Mouse (Mus musculus) heart, embryonic 16.5 days (tissue): ENCODE data around the gene Gm45785. TPM values are rescaled to one million over a fixed set of nuclear protein-coding genes. Genes with fewer than 3 reads are reported as not detected.
A peak's percentile ranks its signal among the peaks of the same experiment; 100 is the strongest.

Experiments used
- ATAC-seq: fragments of 200-750 bp; cut with Nextera tagmentation; replicated peaks from 2 replicates; pipeline ENCODE4 v1.8.0; 2017; ENCODE audit warnings: moderate number of reproducible peaks; ENCODE audit not compliant: insufficient read depth, low FRiP score; ENCODE audit errors: extremely low read depth
- H3K27ac ChIP-seq: fragments of 300-500 bp; sonication (generic); 2 replicates; pipeline ENCODE4 v1.5.1; 2014; ENCODE audit warnings: mild to moderate bottlenecking, low read length, control low read depth, moderate library complexity
- H3K27me3 ChIP-seq: fragments of 300-500 bp; sonication (generic); 2 replicates; pipeline ENCODE4 v1.6.1; 2014; ENCODE audit warnings: low read length, mixed read lengths; ENCODE audit not compliant: control insufficient read depth, insufficient read depth
- H3K36me3 ChIP-seq: fragments of 300-500 bp; sonication (generic); 2 replicates; pipeline ENCODE4 v1.6.1; 2014; ENCODE audit not compliant: control insufficient read depth, insufficient read depth
- H3K4me1 ChIP-seq: fragments of 300-500 bp; sonication (generic); 2 replicates; pipeline ENCODE4 v1.6.1; 2014; ENCODE audit warnings: low read length, mixed read lengths; ENCODE audit not compliant: control insufficient read depth, insufficient read depth
- H3K4me2 ChIP-seq: fragments of 300-500 bp; sonication (generic); 2 replicates; pipeline ENCODE4 v1.6.1; 2014; ENCODE audit warnings: low read depth, mild to moderate bottlenecking, control low read depth, low read length
- H3K4me3 ChIP-seq: fragments of 300-500 bp; sonication (generic); 2 replicates; pipeline ENCODE4 v1.5.1; 2014; ENCODE audit warnings: mild to moderate bottlenecking, control low read depth, low read length
- H3K9ac ChIP-seq: fragments of 300-500 bp; sonication (generic); 2 replicates; pipeline ENCODE4 v1.6.1; 2014; ENCODE audit warnings: low read length, control low read depth
- H3K9me3 ChIP-seq: fragments of 300-500 bp; sonication (generic); replicated peaks from 2 replicates; pipeline ENCODE4 v1.6.1; 2016; ENCODE audit warnings: low read length; ENCODE audit not compliant: control insufficient read depth
- WGBS: fragments of 180-500 bp; shearing (Covaris S2); extraction: QIAGEN DNeasy Blood & Tissue Kit; methylation state at CpG from one replicate; pipeline ENCODE4 v1.1.7; 2014; 5-methylcytosine and 5-hydroxymethylcytosine counted together
- polyA plus RNA-seq: library from polyadenylated mRNA; unstranded; fragments of >200 nt; fragmentation: Nextera tagmentation; extraction: Ambion mirVana; gene quantifications from 2 replicates; pipeline ENCODE4 v1.2.1, GENCODE M21; 2015

Gm45785 gene
- polyA plus RNA-seq, 1 experiment from 2014 or later, result not detected

DNA sequence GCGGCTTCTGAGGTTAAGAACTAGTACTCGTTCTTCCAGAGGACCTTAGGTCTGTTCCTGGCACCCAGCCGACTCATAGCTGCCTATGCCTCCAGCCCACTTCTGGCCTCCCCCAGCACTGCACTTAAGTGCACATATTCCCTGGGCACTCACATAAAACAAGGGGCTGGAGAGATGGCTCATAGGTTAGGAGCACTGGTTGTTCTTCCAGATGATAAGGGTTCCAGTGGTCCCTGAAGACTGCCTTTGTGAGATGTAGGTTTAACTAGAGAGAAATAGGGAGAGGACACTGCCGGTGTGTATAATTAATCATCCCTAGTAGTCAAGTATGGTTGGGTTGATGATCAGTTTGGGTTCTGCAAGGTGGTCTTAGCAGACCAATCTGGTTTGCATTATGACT lies 33.4 kb downstream of the Gm45785 start:
- Histone ChIP-seq H3K4me3 (no peak overlapping the region), H3K4me2 (no peak overlapping the region), H3K9me3 (no peaks in the 10 kb centered on the region; the same call in 1 of the 2 replicates), H3K27ac (no peak overlapping the region), H3K36me3 (no peaks in the 10 kb centered on the region), H3K9ac (no peak overlapping the region), H3K27me3 (no peaks in the 10 kb centered on the region), H3K4me1 (no peaks in the 10 kb centered on the region)
- WGBS, result 82% methylated on average over 4 of the region's 4 CpGs
- no peak for ATAC-seq

- H3K27ac ChIP-seq, result no peak within 1 kb of the TSS
- H3K4me3 ChIP-seq, result peak within 1 kb of the TSS; percentile 50
- no peaks in the 10 kb centered on the region for H3K27me3 ChIP-seq
- 3% methylated on average over 21 of the region's 21 CpGs for WGBS
- no peaks in the 10 kb centered on the region for H3K36me3 ChIP-seq
- H3K4me2 ChIP-seq, result peak within 1 kb of the TSS; percentile 82
- H3K4me1 ChIP-seq, result no peaks in the 10 kb centered on the region
- ATAC-seq, result no peak
- H3K9me3 ChIP-seq, result no peaks in the 10 kb centered on the region; the same call in 1 of the 2 replicates
- peak within 1 kb of the TSS; percentile 64 for H3K9ac ChIP-seq
Measured at GRCm38 (mm10) chr7:140821653-140822329, 34.3 kb downstream of the Gm45785 start, which contains the start of gene Zfp941. Zfp941 (minus strand) TSS chr7:140822178.

DNA sequence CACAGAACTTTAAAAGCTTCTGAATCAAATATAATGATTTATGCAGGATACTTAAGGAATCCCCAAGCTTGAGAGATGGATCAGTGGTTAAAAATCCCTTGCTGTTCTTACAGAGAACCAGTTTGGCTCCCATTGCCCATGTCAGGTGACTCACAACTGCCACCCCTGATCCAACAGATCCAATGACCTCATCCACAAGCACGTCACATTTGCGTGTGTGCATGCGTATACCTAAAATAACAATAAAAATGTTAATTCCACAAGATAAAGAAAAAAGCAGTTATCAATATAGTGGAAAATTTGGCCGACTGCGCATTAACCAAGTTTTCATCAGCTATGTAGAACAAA lies 34.9 kb downstream of the Gm45785 start:
- H3K9me3 ChIP-seq, result no peaks in the 10 kb centered on the region; the same call in 1 of the 2 replicates
- no peak overlapping the region for H3K27ac ChIP-seq
- no peaks in the 10 kb centered on the region for H3K4me1 ChIP-seq
- H3K36me3 ChIP-seq, result no peaks in the 10 kb centered on the region
- H3K9ac ChIP-seq, result no peak overlapping the region
- WGBS, result 49% methylated on average over 5 of the region's 5 CpGs
- peak overlapping the region; percentile 50 for H3K4me3 ChIP-seq
- no peaks in the 10 kb centered on the region for H3K27me3 ChIP-seq
- peak overlapping the region; percentile 82 for H3K4me2 ChIP-seq
- ATAC-seq, result no peak

DNA sequence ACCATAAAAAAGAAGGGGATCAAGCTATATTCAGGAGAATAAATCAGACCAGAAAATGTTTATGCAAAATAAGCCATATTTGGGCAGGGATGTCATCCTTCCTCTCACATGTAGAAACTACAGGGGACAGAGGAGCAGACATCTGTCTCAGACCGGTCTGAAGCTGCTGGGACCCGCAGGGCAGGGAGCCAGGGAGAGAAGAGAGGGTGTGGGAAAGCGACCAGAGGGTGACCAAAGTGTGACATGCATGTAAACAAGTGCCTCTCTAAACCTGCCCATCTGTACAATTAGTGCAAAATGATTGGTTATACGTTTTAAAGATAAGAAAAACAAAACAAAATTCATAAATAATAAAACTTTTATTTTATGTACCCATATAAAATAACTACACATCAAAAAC lies 36.0 kb downstream of the Gm45785 start:
- no peaks in the 10 kb centered on the region for H3K27me3 ChIP-seq
- no peaks in the 10 kb centered on the region for H3K36me3 ChIP-seq
- no peak overlapping the region for H3K4me2 ChIP-seq
- no peaks in the 10 kb centered on the region for H3K4me1 ChIP-seq
- WGBS, result 50% methylated on average over 4 of the region's 4 CpGs
- no peak overlapping the region for H3K9ac ChIP-seq
- no peak overlapping the region for H3K27ac ChIP-seq
- H3K9me3 ChIP-seq, result no peaks in the 10 kb centered on the region; the same call in 1 of the 2 replicates
- H3K4me3 ChIP-seq, result no peak overlapping the region
- ATAC-seq, result no peak

DNA sequence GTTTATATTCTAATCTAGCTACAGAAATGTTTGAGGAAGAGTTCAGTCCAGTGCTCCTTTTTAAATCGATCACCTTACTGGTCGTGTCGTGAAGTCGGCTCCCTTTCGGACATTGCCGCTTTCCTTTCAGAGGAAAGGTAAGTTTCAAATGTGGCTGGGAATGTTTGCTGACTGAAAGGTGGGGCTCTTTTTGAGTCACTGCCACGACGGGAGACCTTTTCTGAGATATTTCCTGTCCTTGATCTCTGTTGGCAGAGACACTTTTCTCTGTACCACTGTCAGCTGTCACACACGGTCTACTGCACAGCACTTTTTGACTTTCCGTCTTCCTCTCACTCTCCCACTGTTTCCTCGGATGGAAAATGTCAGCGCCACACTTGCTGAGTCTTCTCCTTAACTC lies 43.3 kb downstream of the Gm45785 start:
- Histone ChIP-seq H3K4me1 (no peaks in the 10 kb centered on the region), H3K27ac (no peak overlapping the region), H3K4me3 (no peak overlapping the region)

GRCm38 (mm10) chr7:140811714-140812113 lies 44.4 kb downstream of the Gm45785 start:
- Histone ChIP-seq H3K9me3 (no peaks in the 10 kb centered on the region), H3K4me1 (no peaks in the 10 kb centered on the region), H3K9ac (no peak overlapping the region), H3K27ac (no peak overlapping the region), H3K4me2 (no peak overlapping the region), H3K4me3 (no peak overlapping the region), H3K36me3 (peaks cover 7% of the 10 kb centered on the region; the same call in 1 of the 2 replicates), H3K27me3 (no peaks in the 10 kb centered on the region)
- WGBS, result 84% methylated on average over 13 of the region's 13 CpGs
- no peak for ATAC-seq

More for the DNA sequence above, 43.3 kb downstream of the Gm45785 start:
- Histone ChIP-seq H3K9ac (no peak overlapping the region), H3K36me3 (peaks cover 7% of the 10 kb centered on the region; the same call in 1 of the 2 replicates), H3K4me2 (no peak overlapping the region), H3K27me3 (no peaks in the 10 kb centered on the region), H3K9me3 (no peaks in the 10 kb centered on the region)
- ATAC-seq, result no peak
- WGBS, result 83% methylated on average over 12 of the region's 12 CpGs

- Histone ChIP-seq H3K27me3 (no peaks in the 10 kb centered on the region), H3K4me3 (no peak overlapping the region), H3K4me1 (no peaks in the 10 kb centered on the region), H3K36me3 (peaks cover 7% of the 10 kb centered on the region; the same call in 1 of the 2 replicates), H3K27ac (no peak overlapping the region), H3K4me2 (no peak overlapping the region), H3K9ac (no peak overlapping the region), H3K9me3 (no peaks in the 10 kb centered on the region)
- 88% methylated on average over 6 of the region's 6 CpGs for WGBS
- no peak for ATAC-seq
Measured at GRCm38 (mm10) chr7:140810496-140810895, 45.6 kb downstream of the Gm45785 start.

DNA sequence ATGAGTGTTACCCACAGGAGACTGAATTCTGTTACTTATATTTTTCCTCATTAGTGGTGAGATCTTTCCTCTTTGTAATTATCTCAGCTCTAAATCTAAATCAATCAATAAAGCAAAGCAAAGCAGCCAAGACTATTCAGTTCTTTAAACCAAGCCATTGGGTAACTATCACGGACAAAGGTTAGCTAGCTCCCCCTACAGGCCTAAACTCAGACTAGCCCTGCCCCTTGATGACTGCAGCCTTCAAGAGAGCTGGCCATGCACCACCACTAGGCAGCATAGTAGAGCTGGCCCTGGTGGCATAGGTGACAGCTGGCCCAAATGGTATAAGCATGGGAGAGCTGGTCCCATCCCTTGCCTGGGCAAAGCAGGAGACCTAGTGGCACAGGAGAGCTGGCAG lies 50.4 kb downstream of the Gm45785 start:
- no peak overlapping the region for H3K27ac ChIP-seq
- no peak for ATAC-seq
- no peaks in the 10 kb centered on the region for H3K9me3 ChIP-seq
- no peak overlapping the region for H3K4me3 ChIP-seq
- H3K9ac ChIP-seq, result no peak overlapping the region
- WGBS, result 20% methylated on average over 1 of the region's 1 CpGs
- no peak overlapping the region for H3K4me2 ChIP-seq
- H3K4me1 ChIP-seq, result no peaks in the 10 kb centered on the region
- H3K36me3 ChIP-seq, result 0 out of 2 replicates have a peak, but pooled peaks cover 3% of the 10 kb centered on the region
- H3K27me3 ChIP-seq, result no peaks in the 10 kb centered on the region

- H3K27ac ChIP-seq, result no peak overlapping the region
- H3K4me2 ChIP-seq, result no peak overlapping the region
- H3K4me1 ChIP-seq, result no peaks in the 10 kb centered on the region
- no peaks in the 10 kb centered on the region for H3K27me3 ChIP-seq
- 71% methylated on average over 6 of the region's 6 CpGs for WGBS
- no peak for ATAC-seq
- H3K9me3 ChIP-seq, result no peaks in the 10 kb centered on the region
- no peak overlapping the region for H3K4me3 ChIP-seq
- H3K9ac ChIP-seq, result no peak overlapping the region
- no peaks in the 10 kb centered on the region for H3K36me3 ChIP-seq
Measured at GRCm38 (mm10) chr7:140802629-140803028, 53.5 kb downstream of the Gm45785 start.
